In genomic region chr2:92947981-92948698, GRCm38 (mm10) we compare ENCODE assay signal across 8 mouse cellular contexts. TPM values are rescaled to one million over a fixed set of nuclear protein-coding genes. Genes with fewer than 3 reads are reported as not detected.
A peak's percentile ranks its signal among the peaks of the same experiment; 100 is the strongest.
DNase-seq lines count a peak whose midpoint lies in the region; ATAC-seq and TF ChIP-seq lines count a peak whose summit lies in the region.

No protein-coding gene starts in this region.

- no peak for TF ChIP-seq CTCF in brain, embryonic 14.5 days (IDR thresholded peaks at IDR 0.05; ENCODE audit: borderline replicate concordance, extremely low read depth, insufficient read depth, insufficient read length)
- TF ChIP-seq CTCF in heart, postnatal 0 days (IDR thresholded peaks at IDR 0.05; ENCODE audit: low read depth): no peak

- H3K4me2 ChIP-seq in forebrain, embryonic 12.5 days: no peak overlapping the region
- H3K4me2 ChIP-seq in heart, postnatal 0 days (ENCODE audit: low read depth, low read length): no peak overlapping the region

- TF ChIP-seq POLR2A in brain, embryonic 14.5 days (IDR thresholded peaks at IDR 0.05; ENCODE audit: borderline replicate concordance, extremely low read depth, insufficient read depth, insufficient read length, poor library complexity, severe bottlenecking): no peak

- no peak overlapping the region for H3K27ac ChIP-seq in forebrain, embryonic 12.5 days
- no peak overlapping the region for H3K27ac ChIP-seq in forebrain, embryonic 10.5 days
- H3K27ac ChIP-seq in heart, postnatal 0 days (ENCODE audit: low read depth): 0 out of 2 replicates have a peak overlapping the region, but pooled peaks have one; percentile 17

- 12% methylated on average over 12 of the region's 12 CpGs for WGBS in forebrain, embryonic 12.5 days
- 13% methylated on average over 12 of the region's 12 CpGs for WGBS in forebrain, embryonic 10.5 days
- 18% methylated on average over 12 of the region's 12 CpGs for WGBS in heart, postnatal 0 days

- H3K27me3 ChIP-seq in forebrain, embryonic 12.5 days: no peaks in the 10 kb centered on the region
- H3K27me3 ChIP-seq in forebrain, embryonic 10.5 days (ENCODE audit: poor library complexity, severe bottlenecking): no peaks in the 10 kb centered on the region
- no peaks in the 10 kb centered on the region for H3K27me3 ChIP-seq in heart, postnatal 0 days (ENCODE audit: control insufficient read depth, insufficient read depth, low read length)

- peaks cover 15% of the 10 kb centered on the region for H3K4me1 ChIP-seq in forebrain, embryonic 12.5 days
- peaks cover 28% of the 10 kb centered on the region for H3K4me1 ChIP-seq in forebrain, embryonic 10.5 days
- peaks cover 5% of the 10 kb centered on the region for H3K4me1 ChIP-seq in heart, postnatal 0 days (ENCODE audit: control insufficient read depth, insufficient read depth)

- no peak overlapping the region for H3K4me3 ChIP-seq in forebrain, embryonic 12.5 days (replicated peaks)
- no peak overlapping the region for H3K4me3 ChIP-seq in forebrain, embryonic 10.5 days
- H3K4me3 ChIP-seq in heart, postnatal 0 days (ENCODE audit: low read depth, low read length): no peak overlapping the region

- DNase-seq in forebrain, embryonic 10.5 days (ENCODE audit: extremely low spot score, low spot score): no peak
- peak; percentile 28 for DNase-seq in 416B (ENCODE audit: low read depth)
- peak; percentile 46 for DNase-seq in brain, embryonic 14.5 days (ENCODE audit: low read depth)
- no peak for DNase-seq in heart, postnatal 0 days (ENCODE audit: low spot score)
- peak; percentile 62 for DNase-seq in naive thymus-derived CD4-positive, alpha-beta T cell, adult 2 months (ENCODE audit: low read depth)
- no peak for DNase-seq in urinary bladder, postnatal 4 days (ENCODE audit: low spot score in 2 of 2)
- DNase-seq in urinary bladder, postnatal 25 days (ENCODE audit: low spot score): no peak

- ATAC-seq in forebrain, embryonic 12.5 days (ENCODE audit: low FRiP score): peak; percentile 36; the same call in 1 of the 2 replicates
- no peak for ATAC-seq in heart, postnatal 0 days (ENCODE audit: insufficient read depth, low read depth)

- no peaks in the 10 kb centered on the region for H3K9me3 ChIP-seq in forebrain, embryonic 12.5 days
- no peaks in the 10 kb centered on the region for H3K9me3 ChIP-seq in forebrain, embryonic 10.5 days
- H3K9me3 ChIP-seq in heart, postnatal 0 days (replicated peaks; ENCODE audit: control insufficient read depth, low read length): no peaks in the 10 kb centered on the region

- H3K9ac ChIP-seq in forebrain, embryonic 12.5 days: no peak overlapping the region
- H3K9ac ChIP-seq in heart, postnatal 0 days (replicated peaks; ENCODE audit: low read depth, low read length): no peak overlapping the region

- no peak for TF ChIP-seq EP300 in heart, postnatal 0 days (IDR thresholded peaks at IDR 0.05; ENCODE audit: low read depth)

- H3K36me3 ChIP-seq in forebrain, embryonic 12.5 days (replicated peaks): no peaks in the 10 kb centered on the region
- no peaks in the 10 kb centered on the region for H3K36me3 ChIP-seq in forebrain, embryonic 10.5 days (replicated peaks)
- no peaks in the 10 kb centered on the region for H3K36me3 ChIP-seq in heart, postnatal 0 days (replicated peaks; ENCODE audit: control insufficient read depth, insufficient read depth, low read length)

RNA-seq across cellular contexts. Expression of gene Syt13, which starts 33.2 kb away (rescaled TPM):
- 13.8 and 15.4 TPM in 2 replicates for polyA plus RNA-seq in forebrain, embryonic 12.5 days (2016; fragmentation: Nextera tagmentation; extraction: Ambion mirVana)
- 3.2 and 3.7 TPM in 2 replicates for polyA plus RNA-seq in forebrain, embryonic 10.5 days (2016; fragmentation: Nextera tagmentation; extraction: Ambion mirVana)
- 65.0 and 80.5 TPM in 2 replicates for polyA plus RNA-seq in brain, embryonic 14.5 days (2012; rRNA removed)
- total RNA-seq in heart, postnatal 0 days (2014; rRNA removed; ENCODE audit: low replicate concordance): 0.31 and 1.0 TPM in 2 replicates
- polyA plus RNA-seq in heart, postnatal 0 days (2015; fragmentation: Nextera tagmentation; extraction: Ambion mirVana): 0.11 and 0.18 TPM in 2 replicates

Comparison
In these comparisons a context has a peak if more than half of its experiments do, and no peak if none do; other contexts are left out.
1. DNase-seq: peak in 416B (single experiment), brain, embryonic 14.5 days (single experiment) and naive thymus-derived CD4-positive, alpha-beta T cell, adult 2 months (single experiment); none in forebrain, embryonic 10.5 days (single experiment), heart, postnatal 0 days (single experiment), urinary bladder, postnatal 4 days (0 of 2) and urinary bladder, postnatal 25 days (single experiment).